Mouse (Mus musculus): ENCODE measurements around the gene Slc38a3.

DNA sequence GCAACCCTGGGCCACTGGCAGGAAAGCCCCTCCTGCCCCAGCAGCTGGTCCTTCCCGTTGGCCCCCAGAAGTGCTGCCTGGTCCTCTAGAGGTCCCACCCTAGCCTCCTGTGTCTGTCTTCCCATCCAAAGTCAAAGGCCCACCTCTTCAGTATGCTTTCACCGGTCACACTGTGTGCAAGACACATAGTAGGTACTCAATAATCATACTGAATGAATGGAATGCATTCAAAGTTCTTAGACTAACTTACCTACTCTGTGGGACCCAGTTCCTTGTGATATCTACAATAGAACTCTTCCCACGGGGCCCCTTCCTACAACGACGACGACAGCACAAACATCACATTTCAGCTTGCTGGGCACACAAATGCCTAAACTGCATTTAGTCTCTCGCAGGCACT lies 4.0 kb downstream of the Slc38a3 start:
- no peak for TF ChIP-seq GATA1 (IDR thresholded peaks at IDR 0.05; ENCODE audit: borderline replicate concordance, low read length)
- no peak for TF ChIP-seq FLI1 (IDR thresholded peaks at IDR 0.05; ENCODE audit: low read length)

Data from megakaryocyte, embryonic 14.5 days (primary cell).